ENCODE assay signal across 8 mouse cellular contexts in the genomic region with DNA sequence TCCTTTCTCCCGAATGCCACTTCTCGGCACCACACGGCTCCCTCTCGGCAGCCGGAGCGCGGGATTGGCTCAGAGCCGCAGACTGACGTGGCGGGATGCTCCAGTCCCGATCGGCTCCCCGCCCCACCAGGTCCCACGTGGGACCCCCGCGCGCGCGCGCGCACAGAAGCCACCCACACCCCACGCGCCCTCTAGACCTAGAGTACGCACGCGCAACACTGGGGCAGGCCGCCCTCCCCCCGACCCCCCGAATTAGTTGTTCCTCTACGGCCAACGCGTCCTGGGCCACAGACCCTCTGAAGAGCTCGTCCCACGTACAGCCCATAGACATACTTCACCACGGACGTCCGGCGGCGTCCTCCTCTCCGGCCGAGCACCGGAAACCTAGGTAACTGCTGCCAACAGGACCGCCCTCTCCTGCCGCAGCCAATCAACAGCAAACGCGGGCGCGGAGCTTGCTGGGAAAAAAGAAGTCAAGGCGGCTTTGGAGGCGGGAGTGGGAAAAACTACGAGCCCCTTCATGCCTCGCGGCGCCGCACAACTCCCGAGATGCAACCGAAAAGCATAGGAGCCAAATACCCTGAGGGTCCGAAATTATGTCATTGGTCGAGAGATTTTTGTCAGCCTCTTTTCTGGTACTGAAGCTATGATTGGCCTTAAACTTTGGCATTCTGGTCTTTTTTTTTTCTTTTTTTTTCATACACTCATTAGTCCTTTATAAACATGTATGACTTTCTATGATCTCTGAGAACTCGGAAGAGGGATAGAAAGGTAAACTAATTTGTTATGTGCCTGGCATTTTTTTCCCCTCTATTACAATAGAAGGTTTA. TPM values are rescaled to one million over a fixed set of nuclear protein-coding genes. Genes with fewer than 3 reads are reported as not detected.
DNase-seq lines count a peak whose midpoint lies in the region; ATAC-seq lines count a peak whose summit lies in the region.

Gene Txlna (minus strand): TSS at position 428 of the 830 bp plus-strand sequence.

- peak; percentile 98 to 99 for DNase-seq in adrenal gland, adult (ENCODE audit: inconsistent age in 2 of 2, low spot score in 1 of 2)
- DNase-seq in embryo, embryonic 10.5 days (ENCODE audit: low spot score): peak; percentile 99
- peak; percentile 97 for DNase-seq in gastrocnemius, postnatal 14 days
- DNase-seq in left cerebral cortex, postnatal 10 days (ENCODE audit: extremely low spot score in 1 of 2, low spot score in 2 of 2): peak; percentile 97 to 98
- DNase-seq in right cerebral cortex, postnatal 25 days: peak; percentile 96
- peak; percentile 95 to 96 for DNase-seq in urinary bladder, postnatal 4 days (ENCODE audit: low spot score in 2 of 2)

- intact Hi-C loops in gastrocnemius, postnatal 14 days (cut with DNase I; ENCODE audit: low total_unique reads): loop anchor here (10.0 kb wide), 1 partner anchor 646 kb away; the partner anchor contains the start of gene Ak2
- intact Hi-C loops in left cerebral cortex, postnatal 10 days (cut with DNase I): no loop called here

- ATAC-seq in inflammation-experienced regulatory T-cells, adult 6 months: peak; percentile 93
- ATAC-seq in megakaryocyte-erythroid progenitor cell, adult 5-6 weeks (replicated peaks; ENCODE audit: low FRiP score, low TSS enrichment, poor library complexity, severe bottlenecking): peak; percentile 89

RNA-seq across cellular contexts. Expression of gene Txlna, which starts in this region (rescaled TPM):
- total RNA-seq in gastrocnemius, postnatal 14 days (2021): 10 to 100 TPM; 25.5 to 28.6 TPM
- polyA plus RNA-seq in inflammation-experienced regulatory T-cells, adult 6 months (2017; shearing (Covaris generic)): 10 to 100 TPM; 17.1 to 26.8 (median 21.4) TPM
- total RNA-seq in left cerebral cortex, postnatal 10 days (2021): 10 to 100 TPM; 33.7 to 39.4 TPM
- total RNA-seq in megakaryocyte-erythroid progenitor cell, adult 5-6 weeks (2014; fragmentation: Nextera tagmentation): 48.2 and 49.9 TPM in 2 replicates
- total RNA-seq in megakaryocyte-erythroid progenitor cell, adult 5-6 weeks (2017): 81.8 and 103 TPM in 2 replicates

Comparison
In these comparisons a context has a peak if more than half of its experiments do, and no peak if none do; other contexts are left out.
1. Peak in every context shown above with its lines: DNase-seq and ATAC-seq.